Mouse (Mus musculus) WW6 (cell line): ENCODE data around the gene Cts7.

Experiments used
- DNase-seq: peaks from one replicate; pipeline ENCODE4 v3.0.0-alpha.2; 2013; ENCODE audit warnings: low read depth, low spot score

Cts7 gene

DNA sequence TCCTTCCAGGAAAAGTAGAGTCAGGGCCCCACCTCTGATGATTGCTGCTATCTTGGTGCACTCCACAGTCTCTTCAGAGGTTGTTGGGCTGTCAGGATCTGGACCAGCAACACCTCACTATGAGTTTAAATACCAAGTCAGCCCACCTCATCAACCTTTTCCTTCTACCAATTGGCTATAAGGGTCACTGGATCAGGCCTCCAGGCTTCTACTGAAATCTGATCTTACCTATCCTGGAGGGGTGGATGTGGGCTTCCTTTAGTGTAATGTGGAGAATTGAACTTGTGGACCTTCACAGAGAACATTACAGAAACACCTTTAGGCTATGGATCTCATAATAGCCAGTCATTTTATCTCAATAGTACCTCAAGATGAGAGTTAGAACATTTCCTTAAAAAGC, at the start of gene Cts7:
Gene Cts7 (minus strand): TSS at position 101 of the 400 bp plus-strand sequence.
- DNase-seq, result no peak
